Mouse (Mus musculus) stomach, postnatal 0 days (tissue): ENCODE measurements around the gene Prelid1. TPM values are rescaled to one million over a fixed set of nuclear protein-coding genes. Genes with fewer than 3 reads are reported as not detected.

Source experiments
- ATAC-seq: fragments of 200-750 bp; cut with Nextera tagmentation; 2 replicates; pipeline ENCODE4 v1.8.0; 2017; ENCODE audit not compliant: low FRiP score, low TSS enrichment
- DNase-seq: peaks from one replicate; pipeline ENCODE4 v3.0.0-alpha.2; 2016; ENCODE audit warnings: low spot score
- H3K27ac ChIP-seq: fragments of 300-500 bp; sonication (generic); replicated peaks from 2 replicates; pipeline ENCODE4 v1.5.1; 2014; ENCODE audit warnings: mild to moderate bottlenecking, control low read depth
- H3K27me3 ChIP-seq: fragments of 300-500 bp; sonication (generic); 2 replicates; pipeline ENCODE4 v1.6.1; 2014; ENCODE audit warnings: low read length; ENCODE audit not compliant: control insufficient read depth, insufficient read depth
- H3K36me3 ChIP-seq: fragments of 300-500 bp; sonication (generic); 2 replicates; pipeline ENCODE4 v1.6.1; 2014; ENCODE audit warnings: low read length, mixed read lengths; ENCODE audit not compliant: control insufficient read depth, insufficient read depth
- H3K4me1 ChIP-seq: fragments of 300-500 bp; sonication (generic); replicated peaks from 2 replicates; pipeline ENCODE4 v1.6.1; 2014; ENCODE audit warnings: antibody characterized with exemption; ENCODE audit not compliant: control insufficient read depth, insufficient read depth
- H3K4me2 ChIP-seq: fragments of 300-500 bp; sonication (generic); replicated peaks from 2 replicates; pipeline ENCODE4 v1.6.1; 2014; ENCODE audit warnings: low read depth, mild to moderate bottlenecking, control low read depth, moderate library complexity
- H3K4me3 ChIP-seq: fragments of 300-500 bp; sonication (generic); 2 replicates; pipeline ENCODE4 v1.5.1; 2014; ENCODE audit warnings: low read depth, low read length, control low read depth
- H3K9ac ChIP-seq: fragments of 300-500 bp; sonication (generic); 2 replicates; pipeline ENCODE4 v1.6.1; 2014; ENCODE audit warnings: mild to moderate bottlenecking, low read length, control low read depth, mixed read lengths
- H3K9me3 ChIP-seq: fragments of 300-500 bp; sonication (generic); 2 replicates; pipeline ENCODE4 v1.6.1; 2016; ENCODE audit warnings: low read length; ENCODE audit not compliant: control insufficient read depth
- CTCF ChIP-seq: IDR thresholded peaks from 2 replicates; pipeline ENCODE4 v1.5.1; 2016; ENCODE audit warnings: antibody characterized with exemption, low read depth, mild to moderate bottlenecking, moderate library complexity
- EP300 ChIP-seq: optimal IDR thresholded peaks from 2 replicates; pipeline ENCODE3; 2016; ENCODE audit warnings: antibody characterized with exemption
- WGBS: fragments of 180-500 bp; shearing (Covaris S2); extraction: QIAGEN DNeasy Blood & Tissue Kit; methylation state at CpG from one replicate; pipeline ENCODE4 v1.1.7; 2014; 5-methylcytosine and 5-hydroxymethylcytosine counted together
- polyA plus RNA-seq: library from polyadenylated mRNA; unstranded; fragments of >200 nt; fragmentation: Nextera tagmentation; extraction: Ambion mirVana; gene quantifications from 2 replicates; pipeline ENCODE4 v1.2.1, GENCODE M21; 2015

Gene Prelid1
- 350 and 354 TPM in 2 replicates for polyA plus RNA-seq

DNA sequence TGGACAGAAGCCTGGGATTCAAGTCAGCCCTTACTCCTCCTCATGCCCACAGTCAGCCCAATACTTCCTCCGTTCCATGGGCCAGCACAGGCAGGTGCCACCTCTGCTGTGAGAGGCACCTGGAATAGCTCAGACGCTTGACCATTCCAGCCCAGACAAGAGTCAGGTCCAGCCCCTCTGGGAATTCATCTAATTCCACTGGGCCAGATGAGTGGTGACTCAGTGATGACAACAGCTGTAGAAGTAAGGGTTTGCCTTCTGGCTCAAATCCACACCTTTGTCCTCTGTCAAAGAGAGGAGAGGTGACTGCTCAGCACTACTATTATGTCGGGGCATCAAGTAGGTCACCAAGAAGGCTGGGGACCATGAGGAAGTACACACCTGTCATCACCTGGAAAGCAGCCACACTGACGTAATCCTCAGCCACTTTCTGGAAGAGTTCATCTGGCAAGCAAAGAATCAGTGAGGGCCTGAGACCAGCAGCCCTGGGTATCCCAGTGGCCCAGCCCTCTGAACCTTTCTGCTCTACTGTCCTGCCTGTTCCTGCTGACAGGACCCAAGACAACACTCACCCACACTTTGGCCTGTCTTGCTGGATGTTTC lies at the start of gene Prelid1:
Gene Prelid1, plus strand, starts transcription at position 570 of the 603 bp plus-strand sequence.
- H3K4me1 ChIP-seq = no peaks in the 10 kb centered on the region
- no peaks in the 10 kb centered on the region for H3K27me3 ChIP-seq
- H3K4me3 ChIP-seq = peak within 1 kb of the TSS; percentile 84
- DNase-seq (peak; percentile 24), ATAC-seq (peak; percentile 16; the same call in 1 of the 2 replicates)
- H3K9ac ChIP-seq = peak within 1 kb of the TSS; percentile 95
- H3K27ac ChIP-seq = peak within 1 kb of the TSS; percentile 86
- peaks cover 9% of the 10 kb centered on the region for H3K36me3 ChIP-seq
- H3K4me2 ChIP-seq = peak within 1 kb of the TSS; percentile 97
- TF ChIP-seq EP300 = no peak
- no peak for TF ChIP-seq CTCF
- WGBS = 66% methylated on average over 4 of the region's 4 CpGs
- H3K9me3 ChIP-seq = no peaks in the 10 kb centered on the region

DNA sequence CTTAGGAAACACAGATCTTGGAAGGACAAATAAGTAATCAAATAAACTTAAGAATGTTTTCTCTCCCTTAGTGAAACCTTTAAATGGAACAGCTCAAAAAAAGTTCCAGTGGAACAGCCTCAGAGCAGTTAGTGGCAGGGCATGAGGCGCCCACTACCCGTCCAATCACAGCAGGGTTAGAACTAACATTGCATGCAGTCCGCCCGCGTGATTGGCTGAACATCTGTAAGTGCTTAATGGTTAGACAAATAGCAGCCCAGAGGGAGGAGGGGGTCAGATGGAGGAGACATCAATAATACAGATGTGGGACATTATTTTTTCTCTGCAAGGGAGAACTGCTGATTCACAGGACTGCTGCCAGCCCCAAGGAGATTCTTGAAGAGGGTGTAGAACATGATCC lies 43.1 kb upstream of the Prelid1 start:
- DNase-seq = peak; percentile 41
- H3K27me3 ChIP-seq = no peaks in the 10 kb centered on the region
- no peak overlapping the region for H3K27ac ChIP-seq
- peaks cover 22% of the 10 kb centered on the region for H3K36me3 ChIP-seq
- H3K9me3 ChIP-seq = no peaks in the 10 kb centered on the region
- H3K4me2 ChIP-seq = no peak overlapping the region
- H3K4me1 ChIP-seq = no peaks in the 10 kb centered on the region
- no peak overlapping the region for H3K4me3 ChIP-seq
- no peak for TF ChIP-seq CTCF
- no peak for TF ChIP-seq EP300
- H3K9ac ChIP-seq = no peak overlapping the region
- 87% methylated on average over 5 of the region's 5 CpGs for WGBS
- peak; percentile 51; the same call in 1 of the 2 replicates for ATAC-seq

DNA sequence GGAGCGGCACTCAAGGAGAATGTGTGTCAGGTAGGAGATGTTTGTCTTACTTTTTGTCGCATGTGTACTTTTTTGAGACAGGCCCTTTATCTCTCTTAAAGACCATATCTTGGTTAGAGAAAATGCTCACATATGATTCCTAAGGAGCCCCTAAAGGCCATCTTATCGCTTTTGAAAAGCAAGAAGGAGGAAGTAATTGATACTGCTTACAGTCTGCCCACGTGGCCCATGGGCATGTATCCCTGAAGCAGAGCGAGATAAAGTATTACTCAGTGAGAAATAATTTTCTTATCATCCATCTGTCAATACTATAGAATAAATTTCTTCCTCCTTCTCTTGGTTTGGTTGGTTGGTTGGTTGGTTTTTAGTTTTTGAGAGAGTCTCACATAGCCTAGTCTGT lies 42.7 kb upstream of the Prelid1 start:
- peak; percentile 75; the same call in 1 of the 2 replicates for ATAC-seq
- no peak overlapping the region for H3K9ac ChIP-seq
- 76% methylated on average over 5 of the region's 5 CpGs for WGBS
- no peaks in the 10 kb centered on the region for H3K27me3 ChIP-seq
- H3K36me3 ChIP-seq = peaks cover 24% of the 10 kb centered on the region
- DNase-seq = peak; percentile 37
- no peak overlapping the region for H3K27ac ChIP-seq
- H3K4me3 ChIP-seq = no peak overlapping the region
- no peaks in the 10 kb centered on the region for H3K4me1 ChIP-seq
- no peak overlapping the region for H3K4me2 ChIP-seq
- TF ChIP-seq EP300 = no peak
- TF ChIP-seq CTCF = no peak
- H3K9me3 ChIP-seq = no peaks in the 10 kb centered on the region

DNA sequence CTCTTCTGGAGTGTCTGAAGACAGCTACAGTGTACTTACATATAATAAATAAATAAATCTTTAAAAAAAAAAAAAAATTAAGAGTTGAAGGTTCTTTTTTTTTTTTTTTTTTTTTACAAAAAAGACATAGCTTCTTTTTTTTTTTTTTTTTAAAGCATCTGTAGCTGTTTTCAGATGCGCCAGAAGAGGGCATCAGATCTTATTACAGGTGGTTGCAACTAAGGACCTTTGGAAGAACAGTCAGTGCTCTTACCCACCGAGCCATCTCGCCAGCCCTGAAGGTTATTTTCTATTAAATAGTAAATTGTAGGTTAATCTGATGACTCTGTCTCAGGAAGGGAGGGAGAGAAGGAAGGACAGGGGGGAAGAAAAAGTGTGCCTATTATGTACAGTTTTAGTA lies 31.4 kb upstream of the Prelid1 start:
- H3K4me2 ChIP-seq = no peak overlapping the region
- TF ChIP-seq CTCF (peak; percentile 39), EP300 (no peak)
- no peaks in the 10 kb centered on the region for H3K9me3 ChIP-seq
- no peak for ATAC-seq
- no peak for DNase-seq
- no peak overlapping the region for H3K27ac ChIP-seq
- no peak overlapping the region for H3K4me3 ChIP-seq
- H3K4me1 ChIP-seq = no peaks in the 10 kb centered on the region
- WGBS = 77% methylated on average over 3 of the region's 3 CpGs
- H3K36me3 ChIP-seq = peaks cover 10% of the 10 kb centered on the region
- no peaks in the 10 kb centered on the region for H3K27me3 ChIP-seq
- no peak overlapping the region for H3K9ac ChIP-seq

DNA sequence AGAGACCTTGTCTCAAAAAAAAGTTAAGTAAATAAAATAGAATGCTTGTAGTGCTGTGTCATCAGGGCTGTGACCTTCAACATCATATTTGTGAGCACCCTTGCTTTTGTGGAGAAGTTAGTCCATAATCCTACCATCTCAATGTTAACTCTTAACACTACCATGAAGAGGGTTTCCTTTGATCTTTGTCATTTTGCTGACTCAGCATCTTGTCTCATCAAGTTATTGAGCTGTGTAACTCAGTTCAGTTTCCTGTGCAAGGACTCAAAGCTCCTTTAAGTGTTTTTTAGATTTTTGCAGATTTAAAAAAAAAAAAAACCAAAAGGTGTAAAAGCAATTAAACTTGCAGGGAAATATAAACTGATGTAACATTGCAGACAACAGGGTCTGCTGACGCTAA lies 23.5 kb upstream of the Prelid1 start:
- Histone ChIP-seq H3K9me3 (no peaks in the 10 kb centered on the region), H3K36me3 (peaks cover 15% of the 10 kb centered on the region), H3K27me3 (no peaks in the 10 kb centered on the region), H3K4me2 (no peak overlapping the region), H3K4me3 (no peak overlapping the region), H3K9ac (no peak overlapping the region), H3K4me1 (no peaks in the 10 kb centered on the region), H3K27ac (no peak overlapping the region)
- ATAC-seq (no peak), DNase-seq (no peak)
- TF ChIP-seq EP300 (no peak), CTCF (no peak)
- WGBS = 95% methylated on average over 1 of the region's 1 CpGs

DNA sequence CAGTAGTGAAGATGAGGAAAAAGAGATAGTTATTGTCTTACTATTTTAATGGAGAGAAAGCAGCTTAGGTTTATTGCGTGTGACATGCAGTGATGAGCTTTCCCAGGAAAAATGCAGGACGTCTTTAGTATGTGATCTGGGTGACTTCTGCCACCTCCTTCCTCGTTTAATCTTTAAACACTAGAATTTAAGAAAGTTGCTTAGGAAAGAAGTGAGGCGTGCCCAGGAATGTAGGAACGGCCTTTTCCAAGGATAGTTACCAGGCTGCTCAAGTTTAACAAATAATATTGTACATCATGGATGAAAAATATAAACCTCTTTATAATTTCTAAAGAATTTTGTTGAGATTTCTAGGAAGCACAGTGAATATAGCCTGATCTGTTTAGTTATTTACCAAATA lies 19.4 kb upstream of the Prelid1 start:
- Histone ChIP-seq H3K27me3 (no peaks in the 10 kb centered on the region), H3K4me2 (no peak overlapping the region), H3K36me3 (peaks cover 18% of the 10 kb centered on the region), H3K9ac (no peak overlapping the region), H3K4me1 (no peaks in the 10 kb centered on the region), H3K4me3 (no peak overlapping the region), H3K27ac (no peak overlapping the region), H3K9me3 (no peaks in the 10 kb centered on the region)
- no peak for ATAC-seq
- no peak for DNase-seq
- WGBS = 76% methylated on average over 5 of the region's 5 CpGs
- no peak for TF ChIP-seq EP300
- TF ChIP-seq CTCF = no peak
